ENCODE assay signal across 10 mouse cellular contexts in the genomic region with DNA sequence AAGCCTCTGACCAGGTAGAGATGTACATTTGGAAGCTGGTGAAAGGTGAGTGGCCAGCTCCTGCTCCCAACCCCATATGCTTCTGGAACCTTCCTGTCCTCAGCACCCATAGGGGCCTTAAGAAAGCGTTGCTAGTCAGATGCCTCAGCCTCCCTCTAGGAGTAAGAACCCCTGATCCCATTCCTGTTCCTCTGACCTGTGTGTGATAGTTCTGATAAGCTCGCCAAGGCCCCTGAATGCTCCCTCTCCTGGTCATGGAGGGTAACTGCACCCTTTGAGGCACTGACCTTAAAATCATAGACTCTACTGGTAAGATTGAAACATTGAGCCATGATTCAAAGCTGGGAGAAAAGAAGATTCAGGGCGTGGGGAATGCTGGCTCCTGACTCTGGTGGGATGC. TPM values are rescaled to one million over a fixed set of nuclear protein-coding genes. Genes with fewer than 3 reads are reported as not detected.
DNase-seq lines count a peak whose midpoint lies in the region; ATAC-seq lines count a peak whose summit lies in the region.
"Had no signal": no experiment of that assay in that cellular context is flagged by ENCODE, and none has a peak within 500 bp of the region (broad histone marks: within the 10 kb centered on the region; RNA-seq: fewer than 3 reads in every experiment).

No protein-coding gene starts in this region.

- H3K36me3 ChIP-seq in midbrain, embryonic 11.5 days (ENCODE audit: control insufficient read depth, insufficient read depth, low read length), result no peaks in the 10 kb centered on the region
- no peaks in the 10 kb centered on the region for H3K36me3 ChIP-seq in midbrain, embryonic 16.5 days (ENCODE audit: control insufficient read depth, insufficient read depth, low read length)
- no peaks in the 10 kb centered on the region for H3K36me3 ChIP-seq in heart, embryonic 12.5 days
- H3K36me3 ChIP-seq: heart, embryonic 15.5 days had no signal

- no peak overlapping the region for H3K4me2 ChIP-seq in midbrain, embryonic 11.5 days
- H3K4me2 ChIP-seq in midbrain, embryonic 16.5 days (ENCODE audit: low read length), result no peak overlapping the region
- no peak overlapping the region for H3K4me2 ChIP-seq in heart, embryonic 12.5 days
- H3K4me2 ChIP-seq: heart, embryonic 15.5 days had no signal

- H3K9me3 ChIP-seq in midbrain, embryonic 11.5 days (ENCODE audit: control insufficient read depth, low read length), result no peaks in the 10 kb centered on the region
- H3K9me3 ChIP-seq in midbrain, embryonic 16.5 days (replicated peaks; ENCODE audit: control insufficient read depth, low read length, poor library complexity, severe bottlenecking), result no peaks in the 10 kb centered on the region
- H3K9me3 ChIP-seq in heart, embryonic 12.5 days (replicated peaks), result no peaks in the 10 kb centered on the region
- H3K9me3 ChIP-seq: heart, embryonic 15.5 days had no signal

- WGBS in midbrain, embryonic 11.5 days, result 43% methylated on average over 3 of the region's 3 CpGs
- WGBS in midbrain, embryonic 16.5 days, result 37% methylated on average over 3 of the region's 3 CpGs
- 35% methylated on average over 3 of the region's 3 CpGs for WGBS in heart, embryonic 12.5 days

- no peaks in the 10 kb centered on the region for H3K4me1 ChIP-seq in midbrain, embryonic 11.5 days (ENCODE audit: control insufficient read depth, insufficient read depth, low read length)
- H3K4me1 ChIP-seq in midbrain, embryonic 16.5 days (ENCODE audit: control insufficient read depth, insufficient read depth, low read length), result no peaks in the 10 kb centered on the region
- no peaks in the 10 kb centered on the region for H3K4me1 ChIP-seq in heart, embryonic 12.5 days (replicated peaks)
- H3K4me1 ChIP-seq: heart, embryonic 15.5 days had no signal

- H3K4me3 ChIP-seq in midbrain, embryonic 11.5 days (ENCODE audit: low read depth, low read length), result no peak overlapping the region
- H3K4me3 ChIP-seq in midbrain, embryonic 16.5 days (ENCODE audit: low read depth, low read length), result no peak overlapping the region
- no peak overlapping the region for H3K4me3 ChIP-seq in heart, embryonic 12.5 days
- H3K4me3 ChIP-seq: heart, embryonic 15.5 days had no signal

- DNase-seq in cerebellum, postnatal 10 days, result peak; percentile 50 to 72
- DNase-seq in cerebellum, postnatal 36 days, result no peak
- peak; percentile 87 for DNase-seq in midbrain, embryonic 11.5 days (ENCODE audit: low spot score, missing footprints)
- DNase-seq in forelimb bud, embryonic 11.5 days (ENCODE audit: low read depth, low spot score), result peak; percentile 52
- DNase-seq in thymus, postnatal 10 days (ENCODE audit: low spot score in 2 of 2), result peak; percentile 23 to 60
- DNase-seq in right cerebral cortex, postnatal 10 days (ENCODE audit: low spot score in 2 of 2), result no peak

- ATAC-seq in midbrain, embryonic 11.5 days (ENCODE audit: low FRiP score), result no peak
- no peak for ATAC-seq in midbrain, embryonic 16.5 days
- no peak for ATAC-seq in heart, embryonic 12.5 days (ENCODE audit: insufficient number of reproducible peaks, low FRiP score)
- ATAC-seq: Patski had no signal

- H3K27ac ChIP-seq in midbrain, embryonic 11.5 days (ENCODE audit: low read depth, low read length), result no peak overlapping the region
- no peak overlapping the region for H3K27ac ChIP-seq in midbrain, embryonic 16.5 days (ENCODE audit: low read length)
- no peak overlapping the region for H3K27ac ChIP-seq in heart, embryonic 12.5 days (ENCODE audit: poor library complexity, severe bottlenecking)
- H3K27ac ChIP-seq: heart, embryonic 15.5 days had no signal

- H3K9ac ChIP-seq in midbrain, embryonic 11.5 days (ENCODE audit: low read length), result no peak overlapping the region
- no peak overlapping the region for H3K9ac ChIP-seq in midbrain, embryonic 16.5 days (ENCODE audit: low read depth, low read length)
- no peak overlapping the region for H3K9ac ChIP-seq in heart, embryonic 12.5 days
- H3K9ac ChIP-seq: heart, embryonic 15.5 days had no signal

- no peaks in the 10 kb centered on the region for H3K27me3 ChIP-seq in midbrain, embryonic 11.5 days (ENCODE audit: control insufficient read depth, insufficient read depth, low read length)
- no peaks in the 10 kb centered on the region for H3K27me3 ChIP-seq in midbrain, embryonic 16.5 days (ENCODE audit: control insufficient read depth, insufficient read depth, low read depth, low read length)
- peaks cover 3% of the 10 kb centered on the region; the same call in 1 of the 2 replicates for H3K27me3 ChIP-seq in heart, embryonic 12.5 days (replicated peaks)
- H3K27me3 ChIP-seq: Patski had no signal

RNA-seq across cellular contexts. Expression of a gene that starts 23.3 kb away (rescaled TPM):
- 0.11 TPM in 1 of 2 replicates, not detected in the other for polyA plus RNA-seq in midbrain, embryonic 11.5 days (2014; fragmentation: Nextera tagmentation; extraction: Ambion mirVana)
- 0.12 and 0.48 TPM in 2 replicates for polyA plus RNA-seq in midbrain, embryonic 16.5 days (2015; fragmentation: Nextera tagmentation; extraction: Ambion mirVana)
- polyA plus RNA-seq in heart, embryonic 12.5 days (2016; fragmentation: Nextera tagmentation; extraction: Ambion mirVana), result 0.11 and 0.21 TPM in 2 replicates

RNA-seq across cellular contexts. Expression of a gene that starts 49.1 kb away (rescaled TPM):
- 6.5 and 6.6 TPM in 2 replicates for polyA plus RNA-seq in midbrain, embryonic 11.5 days (2014; fragmentation: Nextera tagmentation; extraction: Ambion mirVana)
- polyA plus RNA-seq in midbrain, embryonic 16.5 days (2015; fragmentation: Nextera tagmentation; extraction: Ambion mirVana), result 4.3 and 4.4 TPM in 2 replicates
- 4.3 and 4.5 TPM in 2 replicates for polyA plus RNA-seq in heart, embryonic 12.5 days (2016; fragmentation: Nextera tagmentation; extraction: Ambion mirVana)

Comparison
In these comparisons a context has a peak if more than half of its experiments do, and no peak if none do; other contexts are left out.
1. DNase-seq: peak in cerebellum, postnatal 10 days (2 of 2), midbrain, embryonic 11.5 days (single experiment), forelimb bud, embryonic 11.5 days (single experiment) and thymus, postnatal 10 days (2 of 2); none in cerebellum, postnatal 36 days (0 of 2) and right cerebral cortex, postnatal 10 days (0 of 2).